Mouse (Mus musculus): ENCODE measurements around the gene Pknox2.

Gene Pknox2

GRCm38 (mm10) chr9:36882034-36882745, 265.0 kb downstream of the Pknox2 start:
- DNase-seq (ENCODE audit: low read depth, low spot score): no peak

GRCm38 (mm10) chr9:36881615-36882014, 265.6 kb downstream of the Pknox2 start:
- no peak for DNase-seq (ENCODE audit: low read depth, low spot score)

- peak; percentile 8 for DNase-seq (ENCODE audit: low read depth, low spot score)
Observed at GRCm38 (mm10) chr9:36876787-36877186, 270.4 kb downstream of the Pknox2 start.

- DNase-seq (ENCODE audit: low read depth, low spot score): no peak
Observed at GRCm38 (mm10) chr9:36876313-36876712, 270.9 kb downstream of the Pknox2 start.

GRCm38 (mm10) chr9:36873796-36874195, 273.4 kb downstream of the Pknox2 start:
- no peak for DNase-seq (ENCODE audit: low read depth, low spot score)

DNA sequence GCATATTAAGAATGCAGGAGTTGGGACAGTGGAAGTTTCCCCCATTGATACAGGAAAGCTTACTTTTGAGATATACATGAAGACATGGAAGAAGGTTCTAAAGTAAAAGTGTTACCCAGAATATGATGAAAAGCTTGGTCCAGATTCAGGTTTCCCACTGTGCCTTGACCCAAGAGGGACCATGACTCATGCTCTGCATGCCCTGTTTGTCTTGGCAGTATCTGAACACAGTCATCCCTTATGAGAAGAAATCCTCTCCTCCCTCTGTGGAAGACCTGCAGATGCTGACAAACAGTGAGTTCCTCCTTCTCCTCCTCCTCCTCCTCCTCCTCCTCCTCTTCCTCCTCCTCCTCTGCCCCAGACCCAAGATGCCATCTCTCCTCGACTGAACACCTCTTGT, 276.9 kb downstream of the Pknox2 start:
- no peak for DNase-seq (ENCODE audit: low read depth, low spot score)

- no peak for DNase-seq (ENCODE audit: low read depth, low spot score)
Observed at GRCm38 (mm10) chr9:36868662-36869061, 278.5 kb downstream of the Pknox2 start.

DNA sequence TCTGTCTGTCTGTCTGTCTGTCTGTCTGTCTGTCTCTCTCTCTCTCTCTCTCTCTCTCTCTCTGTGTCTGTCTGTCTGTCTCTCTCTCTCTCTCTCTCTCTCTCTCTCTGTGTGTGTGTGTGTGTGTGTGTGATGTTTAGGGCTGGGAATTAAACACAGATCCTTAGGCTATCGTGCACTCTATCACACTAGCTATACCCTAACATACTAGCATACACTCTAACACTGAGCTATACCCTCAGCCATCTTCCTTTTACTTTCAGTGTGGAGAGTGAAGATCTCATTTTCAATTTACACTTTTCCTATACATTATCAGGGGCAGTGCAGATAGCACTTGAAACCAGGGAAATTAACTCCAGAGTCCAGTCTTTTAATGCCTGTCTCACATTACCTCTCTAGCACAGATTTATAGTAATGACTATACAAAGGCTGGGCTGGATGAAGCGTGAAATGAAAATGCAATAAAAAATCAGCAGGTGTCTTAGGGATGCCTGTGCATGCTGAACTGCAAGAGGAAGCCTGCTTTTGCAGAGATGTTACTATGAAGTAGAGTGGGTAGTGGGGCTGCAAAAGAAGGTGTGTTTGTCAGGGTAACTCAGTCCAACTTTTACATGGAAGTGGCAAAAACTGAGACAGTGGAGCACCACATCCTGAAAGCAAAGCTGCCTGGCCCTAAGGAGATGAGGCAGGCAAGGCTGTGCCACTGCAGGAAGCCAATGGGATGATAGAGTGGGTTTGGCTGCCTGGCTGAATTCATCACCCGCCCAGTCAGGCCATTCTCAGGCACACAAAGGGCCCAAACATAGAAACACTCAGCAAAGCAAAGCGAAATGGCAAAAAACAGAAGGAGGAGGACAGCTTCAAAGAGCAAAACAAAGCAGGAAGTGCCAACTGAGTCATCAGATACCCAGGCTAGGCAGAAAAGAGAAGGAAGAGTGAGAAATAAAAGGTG, 282.1 kb downstream of the Pknox2 start:
- no peak for DNase-seq (ENCODE audit: low read depth, low spot score)

DNA sequence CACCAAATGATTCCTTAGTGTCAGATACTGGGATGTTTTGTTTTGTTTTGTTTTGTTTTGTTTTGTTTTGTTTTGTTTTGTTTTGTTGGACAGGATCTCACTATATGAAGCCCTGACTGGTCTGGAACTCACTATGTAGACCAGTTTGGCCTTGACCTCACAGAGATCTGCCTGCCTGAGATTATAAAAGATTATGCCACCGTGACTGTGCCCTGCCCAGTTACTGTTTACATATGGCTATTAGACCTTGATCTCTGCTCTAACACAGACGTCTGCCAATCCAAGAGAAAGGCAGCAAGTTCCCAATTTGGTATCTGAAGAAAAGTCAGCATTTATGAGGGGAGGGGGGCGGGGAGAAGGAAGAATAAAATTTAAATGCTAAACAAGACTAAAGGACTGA, 283.5 kb downstream of the Pknox2 start:
- no peak for DNase-seq (ENCODE audit: low read depth, low spot score)

DNA sequence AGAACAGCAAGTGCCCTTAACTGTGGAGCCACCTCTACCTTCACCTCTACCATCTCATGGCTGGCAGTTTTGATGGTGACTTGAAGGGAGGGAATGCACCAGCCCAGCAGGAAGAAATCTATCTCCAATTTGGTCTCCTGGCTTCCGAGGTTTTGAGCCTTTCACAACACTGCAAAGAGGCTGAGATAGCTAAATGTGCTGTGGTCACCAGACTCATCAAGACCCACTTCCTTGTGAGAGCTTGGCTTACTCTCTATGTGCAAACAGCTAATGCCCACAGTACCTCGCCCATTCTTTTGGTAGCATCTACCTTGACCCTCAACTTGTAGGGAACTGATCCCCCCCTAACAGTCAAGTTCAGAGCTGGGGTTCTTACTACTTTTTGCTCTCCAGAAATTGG, 284.6 kb downstream of the Pknox2 start:
- DNase-seq (ENCODE audit: low read depth, low spot score): no peak

DNA sequence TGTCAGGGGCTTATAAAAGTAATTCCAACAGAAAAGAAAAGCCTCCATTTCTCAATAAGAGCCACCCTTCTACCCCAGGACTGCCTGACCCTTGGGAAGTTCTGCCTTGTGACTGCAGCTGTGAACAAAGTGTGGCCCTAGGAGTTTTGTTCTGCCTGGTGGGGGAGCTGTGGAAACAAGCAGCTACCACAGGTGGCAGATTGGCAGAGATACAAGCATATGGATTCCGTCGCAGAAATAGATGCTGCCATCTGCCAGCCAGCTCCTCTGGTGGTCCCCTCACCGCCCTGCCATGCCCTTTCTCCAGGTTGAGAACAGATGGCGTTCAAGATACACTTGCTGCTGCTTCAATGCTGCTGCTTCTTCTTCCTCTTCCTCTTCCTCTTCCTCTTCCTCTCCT, 288.5 kb downstream of the Pknox2 start:
- DNase-seq (ENCODE audit: low read depth, low spot score): no peak

DNA sequence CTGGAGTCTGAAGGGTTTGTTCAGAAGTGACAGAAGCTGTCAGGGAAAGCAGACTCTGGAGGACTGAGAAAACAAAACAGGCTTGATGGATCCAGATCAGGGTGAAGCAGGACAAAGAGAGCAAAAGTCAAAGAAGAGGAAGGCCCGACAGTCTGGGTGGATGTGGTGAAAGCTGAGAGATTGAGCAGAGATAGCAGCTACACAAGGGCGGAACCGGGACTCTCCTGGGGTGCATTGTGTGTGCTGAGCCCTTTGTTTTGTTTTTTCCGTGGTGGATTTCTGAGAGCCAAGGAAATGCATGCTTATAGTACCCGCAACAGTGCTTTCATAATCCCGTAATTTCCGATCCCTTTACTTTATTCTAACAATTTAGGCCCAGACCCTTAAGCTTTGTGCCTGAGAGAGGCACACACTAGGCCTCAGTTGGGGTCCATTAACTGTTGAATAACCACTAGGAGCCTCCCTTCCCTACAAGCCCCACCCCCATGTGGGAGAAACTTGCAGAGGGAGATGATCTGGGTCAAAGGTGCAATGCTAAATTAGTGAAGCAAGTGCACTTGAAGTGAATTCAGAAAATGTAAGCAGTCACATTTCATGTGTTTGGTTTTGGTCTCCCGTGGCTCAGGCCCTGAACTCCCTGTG, 289.6 kb downstream of the Pknox2 start:
- DNase-seq (ENCODE audit: low read depth, low spot score): no peak

GRCm38 (mm10) chr9:36856351-36856750, 290.9 kb downstream of the Pknox2 start:
- DNase-seq (ENCODE audit: low read depth, low spot score): no peak

DNA sequence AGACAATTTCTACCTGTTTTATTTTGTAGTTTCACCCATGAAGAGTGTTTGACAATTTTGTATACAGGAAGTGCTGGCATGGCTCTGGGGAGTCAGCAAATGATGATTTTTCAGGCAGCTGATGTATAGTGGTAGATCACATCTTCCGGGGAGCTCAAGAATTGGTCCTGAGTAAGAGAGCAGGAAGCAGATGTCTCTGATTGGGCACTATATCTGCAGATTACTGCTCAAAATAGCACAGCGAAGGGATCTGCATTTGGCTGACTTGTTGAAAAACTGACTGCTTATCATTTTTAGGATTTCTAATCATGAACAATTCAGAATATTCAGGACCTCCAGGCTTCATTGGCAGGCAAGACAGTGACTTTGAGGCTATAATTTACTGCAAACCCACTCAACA, 295.0 kb downstream of the Pknox2 start:
- no peak for DNase-seq (ENCODE audit: low read depth, low spot score)

- no peak for DNase-seq (ENCODE audit: low read depth, low spot score)
Observed at GRCm38 (mm10) chr9:36850091-36850490, 297.1 kb downstream of the Pknox2 start.

DNA sequence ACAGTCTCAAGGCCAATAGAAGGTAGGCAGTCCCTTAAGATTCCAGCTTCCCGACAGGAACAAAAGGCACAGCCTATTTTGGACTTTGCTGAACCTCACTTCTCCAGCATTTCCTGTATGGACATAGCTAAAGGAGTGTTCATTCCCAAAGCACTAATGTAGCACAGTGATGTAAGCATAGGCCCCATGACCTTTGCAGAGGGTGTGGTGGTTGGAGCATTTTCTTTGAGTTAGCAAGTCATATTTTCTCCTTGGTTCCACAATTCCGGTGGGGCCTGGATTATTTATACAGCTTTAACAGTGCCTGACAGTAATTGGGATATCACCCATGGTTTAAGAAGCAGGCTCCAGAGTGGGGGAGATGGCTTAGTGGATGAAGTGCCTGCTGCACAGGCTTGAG, 298.5 kb downstream of the Pknox2 start:
- DNase-seq (ENCODE audit: low read depth, low spot score): no peak

DNA sequence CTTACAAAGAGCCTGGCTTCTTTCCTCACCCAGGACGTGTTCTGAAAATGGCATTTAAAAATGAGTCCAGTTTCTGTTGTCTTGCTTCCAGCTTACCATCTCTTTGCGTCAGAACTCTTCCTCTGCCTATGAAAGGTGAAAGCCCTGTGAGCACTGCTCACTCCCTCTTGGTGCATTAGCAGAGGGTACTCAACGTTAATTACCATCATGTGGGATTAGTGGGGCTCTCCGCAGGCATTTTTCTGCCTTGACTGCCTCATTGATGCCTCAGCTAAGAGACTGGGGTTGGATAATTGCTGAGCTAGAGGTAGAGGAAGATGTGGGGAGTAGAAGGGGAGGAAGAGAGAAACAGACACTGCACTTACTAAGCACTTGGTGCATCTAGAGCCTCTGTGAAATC, 300.9 kb downstream of the Pknox2 start:
- no peak for DNase-seq (ENCODE audit: low read depth, low spot score)
